Mouse (Mus musculus) heart, adult 2 months (tissue): ENCODE data around the gene Ndufb8. TPM values are rescaled to one million over a fixed set of nuclear protein-coding genes. Genes with fewer than 3 reads are reported as not detected.
A peak's percentile ranks its signal among the peaks of the same experiment; 100 is the strongest.

ENCODE experiments used
- DNase-seq, 2 experiments: peaks; one replicate each; pipeline ENCODE4 v3.0.0; 2021
- H3K27ac ChIP-seq: fragments of 200-600 bp; 2 replicates; pipeline ENCODE4 v1.8.1; 2022
- H3K27me3 ChIP-seq: fragments of 200-500 bp; 2 replicates; pipeline ENCODE4 v1.6.1; 2012; ENCODE audit warnings: mild to moderate bottlenecking, low read length, inconsistent platforms, mixed read lengths; ENCODE audit not compliant: control insufficient read depth, insufficient read depth
- H3K36me3 ChIP-seq: fragments of 200-500 bp; 2 replicates; pipeline ENCODE4 v1.6.1; 2012; ENCODE audit warnings: low read length, inconsistent platforms; ENCODE audit not compliant: control insufficient read depth, insufficient read depth
- H3K4me1 ChIP-seq: fragments of 200-500 bp; 2 replicates; pipeline ENCODE4 v1.6.1; 2011; ENCODE audit warnings: low read length; ENCODE audit not compliant: control insufficient read depth, insufficient read depth
- H3K4me3 ChIP-seq: fragments of 200-600 bp; 2 replicates; pipeline ENCODE4 v1.8.1; 2022
- H3K79me2 ChIP-seq: fragments of 200-500 bp; replicated peaks from 2 replicates; pipeline ENCODE4 v1.6.1; 2012; ENCODE audit warnings: mild to moderate bottlenecking, inconsistent platforms, low read length, moderate library complexity, mixed read lengths; ENCODE audit not compliant: control insufficient read depth, insufficient read depth
- H3K9ac ChIP-seq: fragments of 200-500 bp; 2 replicates; pipeline ENCODE4 v1.6.1; 2012; ENCODE audit warnings: low read depth, mild to moderate bottlenecking, control low read depth, inconsistent platforms, low read length, mixed read lengths
- CTCF ChIP-seq: fragments of 200-600 bp; IDR thresholded peaks from 2 replicates; pipeline ENCODE4 v1.8.1; 2022; ENCODE audit warnings: antibody characterized with exemption, mild to moderate bottlenecking, moderate library complexity
- EP300 ChIP-seq: fragments of 200-500 bp; IDR thresholded peaks from 2 replicates; pipeline ENCODE4 v1.6.1; 2011; ENCODE audit warnings: low read depth, low read length, control low read depth; ENCODE audit not compliant: insufficient read depth
- POLR2A ChIP-seq: fragments of 200-500 bp; IDR thresholded peaks from 2 replicates; pipeline ENCODE4 v1.6.1; 2011; ENCODE audit warnings: mild to moderate bottlenecking, low read depth, low read length, control low read depth; ENCODE audit not compliant: insufficient read depth
- WGBS: fragments of 180-500 bp; shearing (Covaris S2); methylation state at CpG from one replicate; pipeline ENCODE4 v1.1.7; 2018; 5-methylcytosine and 5-hydroxymethylcytosine counted together
- intact Hi-C: fragments of 180-260 bp; cut with DNase I; formaldehyde crosslinking; loops from one replicate; pipeline ENCODE4 v1.15.1; 2025
- long read RNA-seq: library from polyadenylated mRNA; stranded (forward); transcript quantifications from one replicate; pipeline ENCODE4 v2.0.0, GENCODE M21; 2021
- polyA plus RNA-seq: library from polyadenylated mRNA; depleted of rRNA; stranded (reverse); fragments of >200 nt; gene quantifications from 2 replicates; pipeline ENCODE4 v1.2.3, GENCODE M21; 2012; rRNA removed
- total RNA-seq, 2 experiments: library from RNA; stranded (reverse); gene quantifications; 2 replicates each; pipeline ENCODE4 v1.2.3; 2021

Gene Ndufb8
- total RNA-seq (1,000 to 10,000 TPM; 1,693 to 1,987 TPM), polyA plus RNA-seq (2,415 and 3,048 TPM in 2 replicates)
- long read RNA-seq, transcript Ndufb8-201 (5 exons, 680 nt): major isoform, 849 of 907 reads
- long read RNA-seq, transcript Ndufb8-202 (2 exons, 341 nt): minor isoform, 8 of 907 reads
- long read RNA-seq, transcript Ndufb8-205 (5 exons, 603 nt): minor isoform, 5 of 907 reads
- long read RNA-seq, transcript Ndufb8-209 (5 exons, 2,142 nt): minor isoform, 7 of 907 reads
- long read RNA-seq, partial matches to known transcripts: 32 of 907 reads
- long read RNA-seq, other reads (novel, unspliced or antisense): 6 of 907 reads

DNA sequence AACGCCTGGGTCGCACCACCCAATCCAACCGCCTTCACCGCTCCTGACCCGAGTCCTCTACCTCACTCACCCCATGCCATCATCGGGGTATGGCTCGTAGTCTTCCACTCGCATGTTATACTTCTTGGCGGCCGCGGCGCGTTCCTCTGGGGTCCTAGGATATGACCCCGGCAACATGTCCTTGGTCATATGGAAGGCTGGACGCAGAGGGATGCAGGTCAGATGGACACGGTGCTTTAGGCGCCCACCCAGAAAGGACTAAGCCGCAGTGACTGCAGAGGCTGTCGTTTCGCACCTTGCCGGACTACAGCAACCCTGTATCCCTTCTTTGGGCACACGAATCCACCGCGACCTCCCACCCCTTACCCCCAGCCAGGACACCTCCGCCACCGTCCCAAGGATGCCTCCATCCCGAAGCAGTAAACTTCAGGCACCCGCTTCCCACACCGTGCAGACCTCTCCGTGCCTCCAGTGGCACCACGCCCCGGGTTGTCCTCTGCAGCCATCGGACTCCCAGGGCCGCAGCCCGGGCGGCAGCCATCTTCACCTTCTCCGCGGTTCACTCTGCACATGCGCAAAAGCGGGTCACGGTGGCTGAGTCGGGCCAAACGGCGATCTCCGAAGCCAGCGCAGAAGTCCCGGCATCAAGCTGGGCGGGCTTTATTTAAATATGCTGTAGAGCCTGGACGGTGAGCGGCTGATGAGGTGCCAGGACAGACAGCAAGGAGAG, at the start of gene Ndufb8:
TSS of gene Ndufb8 (minus strand) at position 580 of the 730 bp plus-strand sequence.
- no peaks in the 10 kb centered on the region for H3K27me3 ChIP-seq
- peak; percentile 96 to 98 for DNase-seq
- H3K27ac ChIP-seq: peak within 1 kb of the TSS; percentile 92
- intact Hi-C loops: no loop called here
- H3K4me1 ChIP-seq: peaks cover 5% of the 10 kb centered on the region
- H3K79me2 ChIP-seq: peaks cover 6% of the 10 kb centered on the region
- H3K36me3 ChIP-seq: peaks cover 16% of the 10 kb centered on the region
- under 1% methylated on average over 50 of the region's 50 CpGs for WGBS
- TF ChIP-seq CTCF (no peak), POLR2A (peak; percentile 96), EP300 (peak; percentile 73; the same call in 1 of the 2 replicates)
- H3K9ac ChIP-seq: peak within 1 kb of the TSS; percentile 96
- H3K4me3 ChIP-seq: peak within 1 kb of the TSS; percentile 95

DNA sequence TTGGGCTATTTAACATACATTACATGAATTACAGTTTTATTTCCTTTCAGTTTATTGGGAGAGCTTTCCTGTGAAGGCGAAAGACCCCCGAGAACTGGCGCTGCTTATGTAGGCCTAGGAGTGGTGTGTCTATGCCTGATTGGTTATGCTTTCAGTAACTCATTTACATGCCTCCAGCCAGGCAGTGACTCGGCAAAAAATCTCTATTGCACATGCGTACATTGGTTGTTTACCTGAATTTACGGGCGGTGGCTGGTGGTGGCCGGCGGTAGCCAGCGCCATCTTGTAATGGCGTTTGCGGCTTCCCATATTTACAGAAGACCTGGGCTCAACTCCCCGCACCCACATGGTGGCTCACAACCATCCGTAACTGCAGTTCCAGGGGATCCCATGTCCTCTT, 38.9 kb upstream of the Ndufb8 start:
- intact Hi-C loops: no loop called here
- Histone ChIP-seq H3K36me3 (no peaks in the 10 kb centered on the region), H3K9ac (no peak overlapping the region)

DNA sequence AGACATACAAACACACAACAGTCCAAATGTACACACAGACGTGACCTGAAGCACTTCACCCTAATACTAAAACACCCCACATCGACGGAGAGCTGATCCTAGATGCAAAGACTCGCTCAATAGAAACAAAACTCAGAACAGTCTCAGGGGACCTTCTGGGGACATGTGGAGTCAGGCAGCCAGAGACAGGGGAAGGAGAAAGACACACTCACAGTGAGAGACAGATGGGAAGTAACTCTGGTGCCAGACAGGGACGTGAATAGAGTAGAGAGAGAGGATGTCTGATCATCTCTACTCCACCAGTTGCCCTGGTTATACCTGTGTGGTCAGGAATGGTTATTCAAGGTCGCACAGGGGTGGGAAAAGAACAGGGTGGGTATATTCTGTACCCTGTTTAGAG, 36.4 kb upstream of the Ndufb8 start:
- Histone ChIP-seq H3K27ac (no peak overlapping the region), H3K4me3 (no peak overlapping the region), H3K36me3 (no peaks in the 10 kb centered on the region), H3K27me3 (no peaks in the 10 kb centered on the region), H3K79me2 (no peaks in the 10 kb centered on the region), H3K4me1 (no peaks in the 10 kb centered on the region), H3K9ac (no peak overlapping the region)
- TF ChIP-seq EP300 (no peak), CTCF (no peak), POLR2A (no peak)
- 66% methylated on average over 6 of the region's 6 CpGs for WGBS
- no peak for DNase-seq
- intact Hi-C loops: no loop called here

More for the DNA sequence above, 38.9 kb upstream of the Ndufb8 start:
- Histone ChIP-seq H3K4me1 (no peaks in the 10 kb centered on the region), H3K79me2 (no peaks in the 10 kb centered on the region), H3K27me3 (no peaks in the 10 kb centered on the region), H3K27ac (no peak overlapping the region), H3K4me3 (no peak overlapping the region)
- DNase-seq: no peak
- TF ChIP-seq CTCF (no peak), POLR2A (no peak), EP300 (no peak)
- 95% methylated on average over 14 of the region's 14 CpGs for WGBS

DNA sequence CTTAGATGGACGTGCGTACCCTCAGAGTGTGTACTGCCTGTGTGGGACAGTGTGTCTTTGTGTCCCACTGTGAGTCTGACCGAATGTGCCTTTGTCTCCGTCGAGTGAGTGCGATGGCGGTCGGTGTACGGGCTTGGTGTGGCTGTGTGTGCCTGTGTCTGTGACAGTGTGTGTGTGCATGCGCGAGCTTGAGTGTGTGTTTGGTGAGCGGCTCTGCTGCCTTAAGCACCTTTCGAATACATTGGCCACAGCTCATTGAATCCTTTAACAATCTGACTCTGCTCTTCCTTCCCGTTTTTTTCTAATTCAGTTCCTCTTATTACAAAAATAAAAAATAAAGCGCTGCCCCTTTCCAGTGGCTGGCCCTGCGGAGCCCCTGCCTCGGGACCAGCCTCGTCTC, 35.8 kb upstream of the Ndufb8 start:
- H3K36me3 ChIP-seq: no peaks in the 10 kb centered on the region

DNA sequence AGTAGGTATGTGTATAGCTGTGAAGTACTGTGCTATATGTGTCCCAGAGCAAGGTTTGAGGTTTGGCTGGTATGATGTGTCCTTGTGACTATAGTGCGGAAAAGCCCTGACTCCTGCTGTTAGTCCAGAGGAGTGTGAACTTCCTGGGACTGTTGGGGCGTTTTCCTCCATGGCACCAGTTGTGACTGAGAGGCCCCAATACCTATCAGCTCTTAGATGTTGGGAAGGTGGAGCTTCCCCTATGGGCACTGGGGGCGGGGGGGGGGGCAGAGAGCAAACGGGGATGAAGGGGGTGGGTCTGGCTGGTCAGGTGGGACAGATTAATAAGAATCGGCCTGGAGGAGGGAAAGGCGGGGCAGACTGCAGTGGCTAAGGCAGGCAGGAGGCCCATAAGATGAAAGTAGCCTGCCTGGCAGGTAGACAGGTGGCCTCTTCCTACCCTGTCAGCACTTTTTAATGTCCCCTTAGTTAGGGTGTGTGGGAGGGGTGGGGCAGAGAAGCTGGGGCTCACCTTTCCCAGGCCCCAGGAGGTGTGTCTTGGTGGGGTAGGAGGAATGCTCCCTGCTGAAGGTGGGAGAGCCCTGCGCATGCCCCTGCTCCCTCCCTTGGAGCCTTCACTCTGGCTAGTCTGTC, 34.5 kb upstream of the Ndufb8 start:
- H3K9ac ChIP-seq: no peak overlapping the region
- no peak overlapping the region for H3K27ac ChIP-seq
- intact Hi-C loops: loop anchor here (10.0 kb wide), 1 partner anchor 445 kb away; no protein-coding TSS in a partner anchor
- no peaks in the 10 kb centered on the region for H3K27me3 ChIP-seq
- no peaks in the 10 kb centered on the region for H3K36me3 ChIP-seq
- no peak for TF ChIP-seq EP300
- TF ChIP-seq POLR2A: no peak
- TF ChIP-seq CTCF: no peak
- DNase-seq: no peak
- no peaks in the 10 kb centered on the region for H3K4me1 ChIP-seq
- 44% methylated on average over 7 of the region's 7 CpGs for WGBS
- H3K79me2 ChIP-seq: no peaks in the 10 kb centered on the region
- no peak overlapping the region for H3K4me3 ChIP-seq

More for the DNA sequence above, 35.8 kb upstream of the Ndufb8 start:
- no peak for DNase-seq
- Histone ChIP-seq H3K4me1 (no peaks in the 10 kb centered on the region), H3K27ac (no peak overlapping the region), H3K79me2 (no peaks in the 10 kb centered on the region), H3K4me3 (no peak overlapping the region), H3K27me3 (no peaks in the 10 kb centered on the region), H3K9ac (no peak overlapping the region)
- intact Hi-C loops: no loop called here
- WGBS: 82% methylated on average over 18 of the region's 18 CpGs
- TF ChIP-seq EP300 (no peak), CTCF (no peak), POLR2A (no peak)
